Mouse (Mus musculus) kidney, adult 2 months (tissue): ENCODE measurements around the gene Drc1.

Experiments
- CTCF ChIP-seq: fragments of 200-500 bp; conservative IDR thresholded peaks from 2 replicates; pipeline ENCODE4 v1.5.1; 2011; ENCODE audit warnings: low read depth, mild to moderate bottlenecking, control low read depth, low read length, moderate library complexity, mixed read lengths; ENCODE audit not compliant: insufficient read depth, insufficient read length
- POLR2A ChIP-seq: fragments of 200-500 bp; IDR thresholded peaks from one replicate; pipeline ENCODE4 v1.6.1; 2011; ENCODE audit warnings: low read depth, low read length, control low read depth

DNA sequence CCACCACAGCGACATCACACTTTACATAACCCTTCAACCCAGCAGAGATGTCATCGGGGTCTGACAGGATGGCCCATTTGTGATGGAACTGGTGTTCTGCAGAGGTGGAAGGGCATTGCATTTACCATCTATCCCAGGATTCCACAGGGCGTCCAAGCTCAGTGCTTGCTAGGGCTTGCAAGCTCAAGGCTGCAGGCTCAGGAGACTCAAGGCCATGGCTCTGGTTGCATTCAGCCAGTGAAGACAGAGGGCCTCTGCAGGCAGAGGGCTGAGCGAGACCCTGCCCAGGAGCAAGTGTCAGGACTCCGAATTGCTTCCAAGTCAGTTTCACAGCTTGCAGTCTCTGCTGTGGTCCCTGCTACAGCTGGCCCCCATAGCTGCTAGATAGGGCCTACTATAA lies 108.6 kb downstream of the Drc1 start:
- TF ChIP-seq CTCF: no peak
- no peak for TF ChIP-seq POLR2A
